Mouse (Mus musculus) skeletal muscle tissue, adult 2 months (tissue): Measurements from ENCODE around the gene Rimkla.

ENCODE experiments used
- DNase-seq: peaks from one replicate; pipeline ENCODE4 v3.0.0-alpha.2; 2012; ENCODE audit warnings: low read depth, low spot score

Rimkla gene

GRCm38 (mm10) chr4:119421191-119421590 is 71.2 kb downstream of the Rimkla start:
- DNase-seq: no peak

DNA sequence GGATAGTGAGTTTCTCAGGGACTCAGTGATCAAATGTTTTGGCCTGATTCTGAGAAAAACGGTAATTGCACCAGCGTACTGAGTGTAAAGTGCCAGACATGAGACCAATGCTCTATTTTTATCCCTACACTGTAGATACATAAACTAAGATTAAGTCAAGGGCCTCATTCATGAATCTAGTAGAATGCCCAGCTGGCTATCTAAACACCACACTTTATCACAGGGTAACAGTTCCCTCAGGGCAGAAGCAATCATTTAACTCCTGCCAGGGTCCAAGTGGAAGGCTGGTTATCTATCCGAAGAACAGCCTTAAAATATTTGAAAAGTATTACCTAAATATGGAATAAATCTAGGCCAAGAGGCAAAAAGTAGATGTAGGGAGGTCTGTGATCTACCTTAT is 74.5 kb downstream of the Rimkla start:
- no peak for DNase-seq

- DNase-seq: no peak
These were observed 75.2 kb downstream of the Rimkla start for GRCm38 (mm10) chr4:119417270-119417669.
